Mouse (Mus musculus) CH12.LX (cell line): ENCODE results near the gene Slc22a4. TPM values are rescaled to one million over a fixed set of nuclear protein-coding genes. Genes with fewer than 3 reads are reported as not detected.

ENCODE experiments used
- DNase-seq: peaks from one replicate; pipeline ENCODE4 v3.0.0-alpha.2; 2013; ENCODE audit errors: extremely low read depth
- H3K27ac ChIP-seq: 2 replicates; pipeline ENCODE4 v1.5.1; 2012; ENCODE audit warnings: low read depth, mild to moderate bottlenecking, control low read depth, moderate library complexity; ENCODE audit not compliant: insufficient read depth
- H3K27me3 ChIP-seq: replicated peaks from 2 replicates; pipeline ENCODE3; 2012; ENCODE audit warnings: inconsistent platforms
- H3K36me3 ChIP-seq, 2 experiments: replicated peaks in 1 of 2; 2 replicates each; pipeline versions ENCODE3 to v1.6.1; 2012; ENCODE audit warnings: inconsistent platforms in 1 of 2, low read length in 1 of 2, mild to moderate bottlenecking in 1 of 2, mixed read lengths in 1 of 2, moderate library complexity in 1 of 2; ENCODE audit not compliant: control insufficient read depth in 1 of 2, insufficient read depth in 1 of 2
- H3K4me1 ChIP-seq, 2 experiments: 2 replicates each; pipeline ENCODE4 v1.6.1; 2012; ENCODE audit warnings: inconsistent platforms in 1 of 2, moderate library complexity in 1 of 2; ENCODE audit not compliant: insufficient read depth in 2 of 2, control insufficient read depth in 1 of 2
- H3K4me2 ChIP-seq: 2 replicates; pipeline ENCODE4 v1.6.1; 2012; ENCODE audit warnings: low read depth, mild to moderate bottlenecking, control low read depth; ENCODE audit not compliant: poor library complexity, insufficient read depth, severe bottlenecking
- H3K4me3 ChIP-seq, 3 experiments: fragments of 150-350 bp in 1 of 3; sonication (generic) in 1 of 3; replicated peaks in 1 of 3; 2 replicates each; pipeline versions ENCODE3 to v1.5.1; 2011 to 2012; ENCODE audit warnings: low read depth in 2 of 3, low read length in 2 of 3, mild to moderate bottlenecking in 2 of 3, moderate library complexity in 2 of 3, control low read depth in 1 of 3, improper control_type of control experiment in 1 of 3, inconsistent platforms in 1 of 3, mixed read lengths in 1 of 3; ENCODE audit not compliant: poor library complexity in 1 of 3
- H3K79me2 ChIP-seq: replicated peaks from 2 replicates; pipeline ENCODE4 v1.6.1; 2012; ENCODE audit warnings: mild to moderate bottlenecking, moderate library complexity; ENCODE audit not compliant: control insufficient read depth, poor library complexity, insufficient read depth, severe bottlenecking; ENCODE audit errors: extremely low read depth
- H3K9ac ChIP-seq: 2 replicates; pipeline ENCODE4 v1.6.1; 2012; ENCODE audit warnings: low read depth, mild to moderate bottlenecking, control low read depth, moderate library complexity; ENCODE audit not compliant: insufficient read depth
- H3K9me3 ChIP-seq: replicated peaks from 2 replicates; pipeline ENCODE3; 2012; ENCODE audit warnings: low read length, inconsistent platforms, mixed read lengths
- BHLHE40 ChIP-seq: IDR thresholded peaks from 2 replicates; pipeline ENCODE4 v1.6.1; 2011; ENCODE audit warnings: mild to moderate bottlenecking, low read depth, low read length, improper control_type of control experiment
- CHD1 ChIP-seq: IDR thresholded peaks from 2 replicates; pipeline ENCODE4 v1.6.1; 2012; ENCODE audit warnings: low read depth, low read length, improper control_type of control experiment, inconsistent platforms
- CHD2 ChIP-seq: IDR thresholded peaks from 2 replicates; pipeline ENCODE4 v1.6.1; 2011; ENCODE audit warnings: low read length, improper control_type of control experiment
- CTCF ChIP-seq, 2 experiments: IDR thresholded peaks in 1 of 2; conservative IDR thresholded peaks in 1 of 2; 2 replicates each; pipeline ENCODE4 v1.5.1; 2011 to 2012; ENCODE audit warnings: low read depth in 2 of 2, low read length in 2 of 2, improper control_type of control experiment in 1 of 2, inconsistent platforms in 1 of 2, mild to moderate bottlenecking in 1 of 2, moderate library complexity in 1 of 2
- ELF1 ChIP-seq: IDR thresholded peaks from 2 replicates; pipeline ENCODE4 v1.6.1; 2014; ENCODE audit warnings: low read depth, mild to moderate bottlenecking, inconsistent platforms, low read length, improper control_type of control experiment
- EP300 ChIP-seq: IDR thresholded peaks from 2 replicates; pipeline ENCODE4 v1.6.1; 2011; ENCODE audit warnings: low read length, improper control_type of control experiment
- GABPA ChIP-seq: IDR thresholded peaks from 2 replicates; pipeline ENCODE4 v1.6.1; 2012; ENCODE audit warnings: low read depth, low read length, improper control_type of control experiment, inconsistent platforms; ENCODE audit not compliant: insufficient replicate concordance
- JUN ChIP-seq: IDR thresholded peaks from 2 replicates; pipeline ENCODE4 v1.6.1; 2011; ENCODE audit warnings: low read depth, mild to moderate bottlenecking, low read length, improper control_type of control experiment, moderate library complexity; ENCODE audit not compliant: insufficient read depth
- JUND ChIP-seq: conservative IDR thresholded peaks from 2 replicates; pipeline ENCODE4 v1.6.1; 2011; ENCODE audit warnings: low read depth, low read length, improper control_type of control experiment
- KAT2A ChIP-seq: IDR thresholded peaks from 2 replicates; pipeline ENCODE4 v1.6.1; 2012; ENCODE audit warnings: low read length, improper control_type of control experiment, inconsistent platforms; ENCODE audit not compliant: insufficient replicate concordance
- MAX ChIP-seq: IDR thresholded peaks from 2 replicates; pipeline ENCODE4 v1.6.1; 2011; ENCODE audit warnings: low read length, improper control_type of control experiment
- MAZ ChIP-seq: IDR thresholded peaks from 2 replicates; pipeline ENCODE4 v1.6.1; 2012; ENCODE audit warnings: low read depth, mild to moderate bottlenecking, inconsistent platforms, low read length, improper control_type of control experiment, moderate library complexity
- MXI1 ChIP-seq: IDR thresholded peaks from 2 replicates; pipeline ENCODE4 v1.6.1; 2011; ENCODE audit warnings: mild to moderate bottlenecking, low read depth, low read length, improper control_type of control experiment
- NELFE ChIP-seq: IDR thresholded peaks from 2 replicates; pipeline ENCODE4 v1.6.1; 2011; ENCODE audit warnings: low read depth, low read length, improper control_type of control experiment
- NRF1 ChIP-seq: IDR thresholded peaks from 2 replicates; pipeline ENCODE4 v1.6.1; 2014; ENCODE audit warnings: low read depth, mild to moderate bottlenecking, inconsistent platforms, low read length, improper control_type of control experiment, moderate library complexity
- PAX5 ChIP-seq: IDR thresholded peaks from 2 replicates; pipeline ENCODE4 v1.6.1; 2012; ENCODE audit warnings: low read length, inconsistent platforms, mixed read lengths
- POLR2AphosphoS2 ChIP-seq: IDR thresholded peaks from 2 replicates; pipeline ENCODE4 v1.6.1; 2011; ENCODE audit warnings: low read depth, low read length, improper control_type of control experiment
- RAD21 ChIP-seq: IDR thresholded peaks from 2 replicates; pipeline ENCODE4 v1.6.1; 2011; ENCODE audit warnings: low read depth, mild to moderate bottlenecking, low read length, improper control_type of control experiment, moderate library complexity
- RCOR1 ChIP-seq: conservative IDR thresholded peaks from 2 replicates; pipeline ENCODE4 v1.6.1; 2012; ENCODE audit warnings: low read depth, mild to moderate bottlenecking, inconsistent platforms, low read length, improper control_type of control experiment
- SIN3A ChIP-seq: IDR thresholded peaks from 2 replicates; pipeline ENCODE4 v1.6.1; 2012; ENCODE audit warnings: low read length, improper control_type of control experiment, inconsistent platforms
- UBTF ChIP-seq: IDR thresholded peaks from 2 replicates; pipeline ENCODE4 v1.6.1; 2012; ENCODE audit warnings: low read depth, mild to moderate bottlenecking, inconsistent platforms, low read length, improper control_type of control experiment, moderate library complexity
- USF1 ChIP-seq: IDR thresholded peaks from 2 replicates; pipeline ENCODE4 v1.6.1; 2014; ENCODE audit warnings: low read depth, mild to moderate bottlenecking, inconsistent platforms, low read length, improper control_type of control experiment
- USF2 ChIP-seq: conservative IDR thresholded peaks from 2 replicates; pipeline ENCODE4 v1.6.1; 2011; ENCODE audit warnings: low read depth, low read length, improper control_type of control experiment
- ZKSCAN1 ChIP-seq: IDR thresholded peaks from 2 replicates; pipeline ENCODE4 v1.6.1; 2012; ENCODE audit warnings: low read depth, inconsistent platforms, low read length, improper control_type of control experiment, borderline replicate concordance
- ZMIZ1 ChIP-seq: IDR thresholded peaks from 2 replicates; pipeline ENCODE4 v1.6.1; 2012; ENCODE audit warnings: low read depth, mild to moderate bottlenecking, inconsistent platforms, low read length, improper control_type of control experiment
- ZNF384 ChIP-seq: IDR thresholded peaks from 2 replicates; pipeline ENCODE4 v1.6.1; 2012; ENCODE audit warnings: low read depth, low read length, improper control_type of control experiment, inconsistent platforms
- dilution Hi-C: fragments of 300-500 bp; cut with MboI; formaldehyde crosslinking; loops from 2 replicates; pipeline ENCODE4 v1.14.3; 2020; ENCODE audit warnings: low sequenced_read_pairs; ENCODE audit not compliant: extremely low pct_unique_long_range_greater_than_20kb, extremely low pct_ligation_motif_present
- in situ Hi-C: fragments of 300-500 bp; cut with MboI; formaldehyde crosslinking; loops from 3 replicates; pipeline ENCODE4 v1.14.3; 2019; ENCODE audit warnings: low sequenced_read_pairs, low pct_ligation_motif_present, low pct_unique_long_range_greater_than_20kb, mixed read lengths
- polyA plus RNA-seq: library from polyadenylated mRNA; unstranded; fragments of >175 nt; gene quantifications from 2 replicates; pipeline ENCODE4 v1.2.1, GENCODE M21; 2012; ENCODE audit warnings: low read depth; ENCODE audit not compliant: insufficient read length
- total RNA-seq, 2 experiments: library from RNA; depleted of rRNA; stranded (reverse); fragments of 300-350 nt in 1 of 2; fragments of >200 nt in 1 of 2; gene quantifications; 2 replicates each; pipeline ENCODE4 v1.2.3; 2012 to 2014

The Slc22a4 gene
- total and polyA plus RNA-seq, 3 experiments, result not detected

DNA sequence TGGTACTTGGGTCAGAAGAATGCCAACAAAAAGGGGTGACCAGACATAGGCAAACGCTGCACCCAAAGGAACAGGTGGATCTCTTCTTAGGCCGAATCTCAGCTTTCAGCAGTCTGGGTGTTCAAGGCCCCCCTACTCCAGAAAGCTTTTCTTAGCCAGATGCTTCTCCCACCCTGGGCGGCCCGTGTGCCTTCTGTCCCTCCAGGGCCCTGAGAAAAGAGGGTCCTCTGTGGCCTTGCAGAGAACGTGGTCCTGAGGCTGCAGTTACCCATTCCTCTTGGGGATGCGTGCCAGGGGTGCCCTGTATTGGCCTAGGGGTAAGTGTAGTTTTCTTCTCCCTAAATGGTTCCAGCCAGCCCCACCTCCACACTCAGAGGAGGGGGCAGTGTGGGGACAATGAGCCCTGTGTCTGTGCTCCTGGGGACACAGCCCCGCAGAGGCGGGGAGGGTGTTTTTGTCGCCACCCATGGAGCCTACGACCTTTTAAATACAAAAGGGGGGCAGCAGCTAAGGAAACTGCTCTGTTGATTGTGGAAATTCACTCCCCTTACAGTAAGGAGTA, 30.2 kb upstream of the Slc22a4 start:
- no peaks in the 10 kb centered on the region for H3K79me2 ChIP-seq
- no peak for DNase-seq
- H3K27ac ChIP-seq, result no peak overlapping the region
- TF ChIP-seq KAT2A, result no peak
- TF ChIP-seq GABPA, result no peak
- TF ChIP-seq ELF1, result no peak
- no peak for TF ChIP-seq MXI1
- no peak for TF ChIP-seq MAX
- TF ChIP-seq MAZ, result no peak
- TF ChIP-seq NELFE, result no peak
- TF ChIP-seq PAX5, result no peak
- no peak for TF ChIP-seq CTCF (conservative IDR thresholded peaks at IDR 0.05 in 1 of 2, IDR thresholded peaks at IDR 0.05 in 1 of 2; ENCODE audit: low read depth in 2 of 2, low read length in 2 of 2)
- TF ChIP-seq EP300, result no peak
- dilution Hi-C loops, result no loop called here
- H3K9ac ChIP-seq, result no peak overlapping the region
- H3K27me3 ChIP-seq, result peaks cover 2% of the 10 kb centered on the region
- H3K4me1 ChIP-seq, result peaks cover 3 to 10% of the 10 kb centered on the region in 2 experiments; a peak in 3 of 4 replicates
- no peak overlapping the region for H3K4me3 ChIP-seq
- H3K9me3 ChIP-seq, result no peaks in the 10 kb centered on the region
- H3K4me2 ChIP-seq, result no peak overlapping the region
- H3K36me3 ChIP-seq, result no peaks in the 10 kb centered on the region
- in situ Hi-C loops, result no loop called here

DNA sequence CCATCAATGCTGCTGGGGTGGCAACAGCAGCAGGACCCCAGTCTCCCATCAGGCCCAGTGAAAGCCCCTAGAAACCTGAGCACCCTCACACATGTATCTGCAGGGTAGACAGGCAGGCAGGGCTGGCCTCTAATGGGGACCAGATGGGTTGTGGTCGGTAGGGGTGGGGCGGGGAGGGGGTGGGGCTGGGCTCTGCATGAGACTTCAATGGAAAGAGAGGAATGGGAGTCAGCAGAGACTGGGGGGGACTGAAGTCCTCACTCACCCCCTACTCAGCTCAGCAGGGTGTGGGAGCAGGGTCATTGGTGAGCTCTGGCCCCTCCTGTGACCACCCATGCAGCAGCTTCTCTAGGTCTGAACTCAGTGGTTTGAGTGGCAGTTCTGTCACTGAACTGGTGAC, 29.5 kb upstream of the Slc22a4 start:
- Histone ChIP-seq H3K4me1 (peaks cover under 1 to 3% of the 10 kb centered on the region in 2 experiments; a peak in 3 of 4 replicates), H3K9me3 (no peaks in the 10 kb centered on the region), H3K27me3 (peaks cover 2% of the 10 kb centered on the region), H3K27ac (no peak overlapping the region), H3K4me2 (no peak overlapping the region), H3K4me3 (no peak overlapping the region), H3K36me3 (no peaks in the 10 kb centered on the region), H3K9ac (no peak overlapping the region), H3K79me2 (no peaks in the 10 kb centered on the region)
- dilution Hi-C loops (no loop called here), in situ Hi-C loops (no loop called here)
- TF ChIP-seq USF2, result no peak
- TF ChIP-seq SIN3A, result no peak
- TF ChIP-seq CHD2, result no peak
- TF ChIP-seq POLR2AphosphoS2, result no peak
- no peak for TF ChIP-seq GABPA
- no peak for TF ChIP-seq JUND
- no peak for TF ChIP-seq MAX
- no peak for TF ChIP-seq ZNF384
- no peak for TF ChIP-seq USF1
- no peak for TF ChIP-seq JUN
- TF ChIP-seq CHD1, result no peak
- TF ChIP-seq MAZ, result no peak
- TF ChIP-seq ZKSCAN1, result no peak
- no peak for TF ChIP-seq EP300
- TF ChIP-seq NRF1, result no peak
- TF ChIP-seq RCOR1, result no peak
- TF ChIP-seq UBTF, result no peak
- no peak for TF ChIP-seq BHLHE40
- no peak for TF ChIP-seq ZMIZ1
- TF ChIP-seq RAD21, result no peak
- DNase-seq, result no peak
